Mouse (Mus musculus) spleen, adult 2 months (tissue): ENCODE data around the gene Usp12. TPM values are rescaled to one million over a fixed set of nuclear protein-coding genes. Genes with fewer than 3 reads are reported as not detected.
A peak's percentile ranks its signal among the peaks of the same experiment; 100 is the strongest.

Source experiments
- DNase-seq, 2 experiments: peaks; one replicate each; pipeline versions ENCODE4 v3.0.0 to v3.0.0-alpha.2; 2012 to 2021; ENCODE audit warnings: low spot score in 2 of 2, low read depth in 1 of 2
- H3K27ac ChIP-seq: fragments of 200-500 bp; 2 replicates; pipeline ENCODE4 v1.5.1; 2012; ENCODE audit warnings: low read length, inconsistent platforms; ENCODE audit not compliant: insufficient read depth
- H3K27me3 ChIP-seq: fragments of 200-500 bp; 2 replicates; pipeline ENCODE4 v1.6.1; 2012; ENCODE audit warnings: mild to moderate bottlenecking, moderate library complexity, low read length, inconsistent platforms; ENCODE audit not compliant: control insufficient read depth, insufficient read depth
- H3K36me3 ChIP-seq: fragments of 200-500 bp; 2 replicates; pipeline ENCODE4 v1.6.1; 2012; ENCODE audit warnings: mild to moderate bottlenecking, low read length, inconsistent platforms; ENCODE audit not compliant: control insufficient read depth, insufficient read depth
- H3K4me1 ChIP-seq: fragments of 200-500 bp; 2 replicates; pipeline ENCODE4 v1.6.1; 2011; ENCODE audit warnings: inconsistent platforms; ENCODE audit not compliant: control insufficient read depth, insufficient read depth, insufficient read length
- H3K4me3 ChIP-seq: fragments of 200-500 bp; 2 replicates; pipeline ENCODE4 v1.5.1; 2011; ENCODE audit warnings: mild to moderate bottlenecking, inconsistent platforms; ENCODE audit not compliant: insufficient read depth, insufficient read length; ENCODE audit errors: extremely low read depth
- CTCF ChIP-seq: fragments of 200-500 bp; IDR thresholded peaks from 2 replicates; pipeline ENCODE4 v1.5.1; 2011; ENCODE audit warnings: mild to moderate bottlenecking, inconsistent platforms; ENCODE audit not compliant: insufficient read depth, insufficient read length, insufficient replicate concordance; ENCODE audit errors: extremely low read depth
- POLR2A ChIP-seq: fragments of 200-500 bp; IDR thresholded peaks from 2 replicates; pipeline ENCODE4 v1.6.1; 2011; ENCODE audit warnings: low read depth, low read length, inconsistent platforms
- WGBS: fragments of 180-500 bp; shearing (Covaris S2); methylation state at CpG from one replicate; pipeline ENCODE4 v1.1.7; 2018; 5-methylcytosine and 5-hydroxymethylcytosine counted together
- polyA plus RNA-seq: library from polyadenylated mRNA; depleted of rRNA; stranded (reverse); fragments of >200 nt; gene quantifications from 2 replicates; pipeline ENCODE4 v1.2.3, GENCODE M21; 2012

The Usp12 gene
- polyA plus RNA-seq, 1 experiment = 14.3 TPM

GRCm38 (mm10) chr5:146837967-146838720 lies 43.3 kb upstream of the Usp12 start:
- TF ChIP-seq POLR2A (no peak), CTCF (no peak)
- WGBS = 86% methylated on average over 7 of the region's 7 CpGs
- peaks cover 20% of the 10 kb centered on the region for H3K36me3 ChIP-seq

GRCm38 (mm10) chr5:146834959-146835358 lies 40.2 kb upstream of the Usp12 start:
- no peak for DNase-seq
- Histone ChIP-seq H3K27ac (no peak overlapping the region), H3K4me3 (no peak overlapping the region), H3K27me3 (no peaks in the 10 kb centered on the region), H3K4me1 (peaks cover 2% of the 10 kb centered on the region; the same call in 1 of the 2 replicates), H3K36me3 (peaks cover 20% of the 10 kb centered on the region)
- WGBS = 55% methylated on average over 8 of the region's 8 CpGs
- no peak for TF ChIP-seq CTCF
- no peak for TF ChIP-seq POLR2A

More at GRCm38 (mm10) chr5:146837967-146838720, 43.3 kb upstream of the Usp12 start:
- DNase-seq = no peak
- Histone ChIP-seq H3K4me1 (peaks cover 2% of the 10 kb centered on the region; the same call in 1 of the 2 replicates), H3K27ac (no peak overlapping the region), H3K27me3 (no peaks in the 10 kb centered on the region), H3K4me3 (no peak overlapping the region)

GRCm38 (mm10) chr5:146833673-146834201 lies 38.9 kb upstream of the Usp12 start:
- Histone ChIP-seq H3K36me3 (peaks cover 20% of the 10 kb centered on the region), H3K4me1 (peaks cover 2% of the 10 kb centered on the region; the same call in 1 of the 2 replicates), H3K27ac (peak overlapping the region; percentile 99; the same call in 1 of the 2 replicates), H3K4me3 (peak overlapping the region; percentile 93), H3K27me3 (no peaks in the 10 kb centered on the region)
- no peak for DNase-seq
- 12% methylated on average over 8 of the region's 8 CpGs for WGBS
- TF ChIP-seq POLR2A (no peak), CTCF (no peak)

GRCm38 (mm10) chr5:146832769-146833448 lies 38.1 kb upstream of the Usp12 start, which contains the start of gene Rpl21:
Rpl21 (plus strand) TSS chr5:146832890.
- DNase-seq = peak; percentile 88 to 95
- Histone ChIP-seq H3K27ac (peak within 1 kb of the TSS; percentile 99), H3K27me3 (no peaks in the 10 kb centered on the region), H3K4me1 (peaks cover 2% of the 10 kb centered on the region; the same call in 1 of the 2 replicates), H3K4me3 (peak within 1 kb of the TSS; percentile 93), H3K36me3 (peaks cover 17% of the 10 kb centered on the region)
- WGBS = under 1% methylated on average over 60 of the region's 60 CpGs
- TF ChIP-seq CTCF = 0 out of 2 replicates have a peak, but pooled peaks have one; percentile 1
- peak; percentile 90 for TF ChIP-seq POLR2A

- Histone ChIP-seq H3K27ac (peak overlapping the region; percentile 99; the same call in 1 of the 2 replicates), H3K27me3 (no peaks in the 10 kb centered on the region), H3K4me3 (peak overlapping the region; percentile 32; the same call in 1 of the 2 replicates), H3K4me1 (peaks cover 2% of the 10 kb centered on the region; the same call in 1 of the 2 replicates), H3K36me3 (peaks cover 16% of the 10 kb centered on the region)
- no peak for DNase-seq
- 53% methylated on average over 7 of the region's 7 CpGs for WGBS
- TF ChIP-seq CTCF = no peak
- no peak for TF ChIP-seq POLR2A
Observed at GRCm38 (mm10) chr5:146832435-146832768, 37.6 kb upstream of the Usp12 start.

- 4% methylated on average over 8 of the region's 8 CpGs for WGBS
- Histone ChIP-seq H3K36me3 (no peaks in the 10 kb centered on the region; the same call in 1 of the 2 replicates), H3K27ac (peak overlapping the region; percentile 76), H3K4me3 (peak overlapping the region; percentile 40; the same call in 1 of the 2 replicates), H3K4me1 (peaks cover 2% of the 10 kb centered on the region; the same call in 1 of the 2 replicates), H3K27me3 (no peaks in the 10 kb centered on the region)
- DNase-seq = peak; percentile 44 to 60
- TF ChIP-seq CTCF (no peak), POLR2A (no peak; the same call in 1 of the 2 replicates)
Observed at GRCm38 (mm10) chr5:146829528-146829927, 34.7 kb upstream of the Usp12 start.

- Histone ChIP-seq H3K36me3 (no peaks in the 10 kb centered on the region), H3K4me1 (peaks cover 2% of the 10 kb centered on the region; the same call in 1 of the 2 replicates), H3K27me3 (no peaks in the 10 kb centered on the region), H3K27ac (no peak overlapping the region), H3K4me3 (no peak overlapping the region)
- WGBS = 94% methylated on average over 5 of the region's 5 CpGs
- no peak for TF ChIP-seq POLR2A
- TF ChIP-seq CTCF = no peak
- no peak for DNase-seq
Observed at GRCm38 (mm10) chr5:146823005-146823404, 28.2 kb upstream of the Usp12 start.
